Comparison of ENCODE assay signal across 1 mouse cellular context in genomic region chr13:55727839-55728238, GRCm38 (mm10).
TF ChIP-seq lines count a peak whose summit lies in the region.

No protein-coding gene starts in this region.

TF ChIP-seq in MEL, 35 proteins besides CTCF, POLR2A, EP300 and RAD21 (continued from another document):
- TF ChIP-seq MYB (IDR thresholded peaks at IDR 0.05; ENCODE audit: low read depth, low read length) (no peak), MXI1 (IDR thresholded peaks at IDR 0.05; ENCODE audit: low read depth, low read length) (peak; percentile 59), MAX (IDR thresholded peaks at IDR 0.05; ENCODE audit: low read length) (no peak; the same call in 1 of the 2 replicates), ZKSCAN1 (IDR thresholded peaks at IDR 0.05; ENCODE audit: low read depth, low read length) (no peak; the same call in 1 of the 2 replicates), SIN3A (IDR thresholded peaks at IDR 0.05; ENCODE audit: low read length) (peak; percentile 77), SMC3 (IDR thresholded peaks at IDR 0.05; ENCODE audit: low read depth, low read length) (peak; percentile 70), BHLHE40 (IDR thresholded peaks at IDR 0.05; ENCODE audit: borderline replicate concordance, low read depth, low read length) (no peak), RCOR1 (IDR thresholded peaks at IDR 0.05; ENCODE audit: low read depth, low read length) (no peak), USF2 (IDR thresholded peaks at IDR 0.05; ENCODE audit: borderline replicate concordance in 1 of 2, insufficient read depth in 1 of 2, low read depth in 1 of 2, low read length in 2 of 2) (no peak), POLR2AphosphoS2 (IDR thresholded peaks at IDR 0.05; ENCODE audit: low read length) (no peak), NRF1 (IDR thresholded peaks at IDR 0.05; ENCODE audit: insufficient read depth, low read depth, low read length, poor library complexity, severe bottlenecking) (no peak), MEF2A (IDR thresholded peaks at IDR 0.05; ENCODE audit: extremely low read depth, insufficient replicate concordance, low read depth, low read length, poor library complexity, severe bottlenecking) (no peak), ZNF384 (IDR thresholded peaks at IDR 0.05; ENCODE audit: low read depth, low read length) (peak; percentile 88)
